Mouse (Mus musculus) activated CD4-positive, CD25-positive, alpha-beta regulatory T cell, adult 4 months (primary cell): ENCODE data around the gene Txnip. TPM values are rescaled to one million over a fixed set of nuclear protein-coding genes. Genes with fewer than 3 reads are reported as not detected.
A peak's percentile ranks its signal among the peaks of the same experiment; 100 is the strongest.
"Not testable (repeated sequence)": the region's sequence is repeated elsewhere in the genome, so short reads cannot be mapped to it uniquely, and the experiment has no call there.

ENCODE experiments used
- ATAC-seq: one replicate; pipeline ENCODE4 v1.8.0; 2017
- polyA plus RNA-seq, 2 experiments: library from polyadenylated mRNA; unstranded; fragments of 100-300 nt; shearing (Covaris generic); gene quantifications; one replicate each; pipeline ENCODE4 v1.2.1; 2017

Txnip gene
- polyA plus RNA-seq, 2 experiments from 2014 or later = 276 to 326 TPM

DNA sequence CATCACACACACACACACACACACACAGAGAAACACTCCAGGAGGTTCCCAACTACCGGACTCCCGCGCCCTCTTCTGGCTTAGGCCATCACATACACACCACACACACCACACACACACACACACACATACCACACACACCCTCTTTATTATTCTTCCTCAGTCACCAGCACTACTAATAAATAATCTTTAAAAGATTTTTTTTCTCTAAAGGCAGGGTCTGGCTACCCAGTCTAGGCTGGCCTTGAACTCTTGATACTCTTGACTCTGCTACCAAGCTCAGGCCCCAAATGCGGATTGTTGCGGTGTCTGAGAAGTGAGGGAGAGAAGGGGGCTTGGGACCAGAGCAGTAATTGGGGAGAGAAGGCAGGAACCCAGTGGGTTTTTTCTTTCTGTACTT lies 37.1 kb downstream of the Txnip start:
- ATAC-seq = no peak

DNA sequence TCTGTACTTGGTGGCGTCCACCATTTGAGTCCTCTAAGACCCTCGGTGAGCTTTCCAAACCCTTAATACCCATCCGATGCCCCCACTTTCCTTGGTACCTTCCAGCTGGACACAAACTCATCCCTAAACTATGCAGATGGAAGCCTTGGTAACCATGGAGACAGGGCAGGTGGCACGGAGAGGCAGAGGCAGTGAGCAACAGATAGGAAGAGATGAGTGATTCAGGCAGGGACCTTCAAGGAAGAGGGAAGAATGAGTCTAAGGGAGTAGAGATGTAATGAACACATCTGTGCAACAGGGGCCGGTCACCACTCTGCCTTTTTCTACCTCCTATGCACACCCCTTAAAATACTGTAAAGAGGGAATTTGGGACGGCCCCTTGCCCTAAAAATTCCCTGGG lies 37.9 kb downstream of the Txnip start:
- no peak for ATAC-seq

DNA sequence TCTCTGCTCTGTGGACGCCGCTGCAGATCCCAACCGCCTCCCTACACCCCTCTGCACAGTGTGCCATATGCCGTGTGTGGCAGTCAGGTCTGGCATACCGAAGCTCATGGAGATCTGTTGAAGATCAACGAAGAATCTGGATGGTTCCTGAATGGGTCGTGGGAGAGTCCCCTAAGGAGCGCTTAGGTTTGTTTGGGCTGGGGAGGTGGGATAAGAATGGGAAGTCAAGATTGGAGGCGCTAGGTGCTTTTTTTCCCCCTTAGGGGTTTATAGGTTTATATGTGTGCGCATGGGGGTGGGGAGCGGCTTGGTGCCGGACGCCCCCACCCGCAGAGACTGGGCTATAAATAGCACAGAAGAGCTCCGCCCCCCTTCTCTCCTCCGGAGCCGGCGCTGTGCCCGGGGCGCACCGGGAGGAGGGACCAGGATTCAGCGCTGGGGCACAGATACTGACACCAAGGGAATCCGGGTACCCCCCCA lies 38.5 kb downstream of the Txnip start, which contains the start of gene Ankrd34a:
TSS of gene Ankrd34a (plus strand) at position 409 of the 480 bp plus-strand sequence.
- no peak for ATAC-seq

DNA sequence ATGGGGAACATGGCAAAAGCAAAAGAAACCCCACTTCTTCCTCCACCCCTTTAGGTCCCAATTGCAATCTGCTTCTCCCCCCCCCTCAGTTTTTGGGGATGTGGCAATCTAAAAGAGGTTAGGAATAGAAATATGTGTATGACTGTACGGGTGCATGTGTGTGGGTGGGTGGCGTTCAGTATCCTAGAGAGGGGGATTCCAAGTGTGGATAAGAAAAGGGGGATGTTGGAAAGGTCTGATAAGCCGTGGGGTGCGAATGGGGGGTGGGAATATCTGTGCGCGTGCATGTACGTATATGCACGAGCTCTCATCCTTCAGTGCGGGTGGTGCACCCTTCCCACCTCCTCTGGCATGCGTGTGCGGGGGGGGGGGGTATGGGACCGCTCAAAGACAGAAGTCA lies 39.1 kb downstream of the Txnip start:
- no peak for ATAC-seq

DNA sequence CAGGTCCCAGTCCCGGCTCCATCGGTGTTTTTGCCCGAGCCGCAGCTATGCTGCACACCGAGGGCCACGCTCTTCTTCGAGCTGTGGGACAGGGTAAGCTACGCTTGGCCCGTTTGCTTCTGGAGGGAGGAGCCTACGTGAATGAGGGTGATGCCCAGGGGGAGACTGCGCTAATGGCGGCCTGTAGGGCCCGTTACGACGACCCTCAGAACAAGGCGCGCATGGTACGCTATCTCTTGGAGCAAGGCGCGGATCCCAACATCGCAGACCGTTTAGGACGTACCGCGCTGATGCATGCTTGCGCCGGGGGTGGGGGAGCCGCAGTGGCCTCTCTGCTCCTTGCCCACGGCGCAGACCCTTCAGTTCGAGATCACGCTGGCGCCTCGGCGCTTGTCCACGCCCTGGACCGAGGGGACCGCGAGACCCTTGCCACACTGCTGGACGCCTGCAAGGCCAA lies 39.7 kb downstream of the Txnip start:
- ATAC-seq = no peak

DNA sequence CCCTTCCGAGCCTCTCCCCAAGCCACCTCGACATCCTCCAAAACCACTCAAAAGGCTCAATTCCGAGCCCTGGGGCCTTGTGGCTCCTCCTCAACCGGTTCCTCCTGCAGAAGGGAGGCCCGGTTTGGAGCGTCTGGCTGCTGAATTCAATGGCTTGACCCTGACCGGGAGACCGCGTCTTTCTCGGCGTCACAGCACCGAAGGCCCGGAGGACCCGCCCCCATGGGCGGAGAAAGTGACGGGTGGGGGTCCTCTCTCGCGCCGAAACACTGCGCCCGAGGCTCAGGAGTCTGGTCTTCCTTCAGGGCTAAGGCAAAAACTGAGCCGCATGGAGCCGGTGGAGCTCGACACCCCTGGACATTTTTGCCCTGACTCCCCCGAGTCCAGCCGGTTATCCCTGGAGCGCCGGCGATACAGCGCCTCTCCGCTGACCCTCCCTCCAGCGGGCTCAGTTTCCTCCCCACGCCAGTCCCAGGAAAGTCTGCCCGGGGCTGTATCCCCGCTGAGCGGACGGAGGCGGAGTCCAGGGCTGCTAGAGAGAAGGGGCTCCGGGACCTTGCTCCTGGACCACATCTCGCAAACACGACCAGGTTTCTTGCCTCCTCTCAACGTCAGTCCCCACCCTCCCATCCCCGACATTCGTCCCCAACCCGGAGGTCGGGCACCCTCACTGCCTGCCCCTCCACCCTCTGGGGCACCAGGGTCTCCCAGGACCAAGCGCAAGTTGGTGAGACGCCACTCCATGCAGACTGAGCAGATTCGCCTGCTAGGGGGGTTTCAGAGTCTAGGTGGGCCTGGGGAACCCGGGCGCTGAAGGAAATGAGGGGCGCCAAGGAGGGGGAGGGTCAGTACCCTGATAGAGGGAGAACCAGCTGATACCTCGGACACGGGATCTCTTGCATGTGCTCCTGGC lies 40.7 kb downstream of the Txnip start:
- no peak for ATAC-seq

DNA sequence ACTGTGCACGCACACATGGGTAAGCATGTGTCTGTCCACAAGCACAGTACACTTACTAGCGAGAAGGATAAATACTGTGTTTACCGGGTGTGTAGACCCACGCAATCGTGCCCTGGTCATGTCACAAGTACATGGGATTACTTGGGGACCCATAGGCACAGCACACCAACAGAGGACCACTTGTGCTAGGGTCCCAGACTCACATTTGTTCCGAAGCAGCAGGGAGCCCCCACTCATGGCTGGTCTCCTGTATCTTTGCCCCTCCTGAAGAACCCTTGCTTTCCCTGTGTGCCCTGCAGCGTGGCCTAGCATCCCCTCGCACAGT lies 41.3 kb downstream of the Txnip start:
- ATAC-seq = no peak

DNA sequence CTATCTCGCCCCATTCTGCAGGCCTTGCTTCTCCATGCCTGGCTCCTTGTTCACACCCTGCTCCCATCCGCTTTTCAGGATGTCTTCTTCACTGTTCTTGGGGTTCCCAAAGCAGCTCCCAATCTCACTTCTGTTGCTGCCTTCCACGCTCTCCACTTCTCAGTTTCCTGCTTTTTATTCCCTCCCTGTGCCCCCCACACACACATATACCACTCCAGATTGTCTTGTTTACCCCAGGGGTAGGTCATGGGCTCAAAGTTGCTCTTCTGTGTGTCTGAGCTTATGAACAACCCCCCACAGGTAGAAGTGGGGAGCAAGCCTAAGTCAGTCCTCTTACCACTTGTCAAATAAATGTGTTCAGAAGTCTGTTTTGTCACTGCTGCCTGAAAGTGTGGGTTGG lies 41.7 kb downstream of the Txnip start:
- ATAC-seq = no peak

DNA sequence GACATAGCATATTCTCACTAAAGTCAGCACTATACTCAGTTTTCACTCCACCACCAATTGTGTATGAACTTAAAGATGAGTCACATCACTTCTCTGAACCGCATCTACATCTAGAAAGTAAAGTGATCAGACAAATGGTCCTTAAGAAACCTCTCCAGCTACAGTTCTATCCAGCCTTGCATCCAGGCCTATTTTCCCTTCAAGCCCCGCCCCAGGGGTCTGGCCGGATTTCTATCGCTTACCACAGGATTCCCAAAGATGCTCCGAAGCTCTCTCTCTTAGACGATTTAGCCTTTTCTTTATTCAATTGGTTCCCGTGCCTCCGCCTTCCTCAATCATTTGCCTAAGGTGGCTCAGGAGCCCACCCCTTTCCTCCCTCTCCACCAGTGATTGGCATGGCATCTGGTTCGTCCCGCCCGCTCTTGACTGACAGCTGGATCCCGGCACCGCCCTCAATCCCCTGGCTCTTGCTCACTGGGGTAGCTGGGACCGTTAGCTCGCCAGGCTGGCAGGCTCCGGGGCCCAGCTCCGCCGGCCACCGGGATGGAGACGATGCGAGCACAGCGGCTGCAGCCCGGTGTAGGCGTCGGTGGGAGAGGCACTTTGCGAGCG lies 43.0 kb downstream of the Txnip start, which contains the start of gene Lix1l:
TSS of gene Lix1l (plus strand) at position 511 of the 612 bp plus-strand sequence.
- ATAC-seq = peak; percentile 94

DNA sequence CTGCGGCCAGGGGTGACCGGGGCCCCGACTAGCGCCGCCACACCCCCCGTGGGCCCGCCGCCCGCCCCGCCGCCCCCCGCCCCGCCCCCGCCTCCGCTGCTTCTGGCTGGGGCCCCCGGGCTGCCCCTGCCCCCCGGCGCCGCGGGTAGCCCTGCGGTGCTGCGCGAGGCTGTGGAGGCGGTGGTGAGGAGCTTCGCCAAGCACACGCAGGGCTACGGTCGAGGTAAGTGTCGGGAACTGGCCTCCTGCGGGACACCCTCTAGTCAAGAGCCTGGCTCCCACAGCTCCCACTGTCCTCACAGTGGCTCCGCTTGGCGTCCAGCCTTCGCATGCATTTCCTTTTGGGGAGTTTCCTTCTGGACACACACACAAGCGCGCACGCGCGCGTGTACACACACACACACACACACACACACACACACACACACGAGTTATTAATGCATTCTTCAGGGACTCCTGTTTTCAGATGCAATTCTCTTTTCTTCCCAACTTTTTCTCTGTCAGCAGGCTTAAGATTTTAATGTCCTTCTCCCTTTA lies 43.6 kb downstream of the Txnip start:
- ATAC-seq = no peak

DNA sequence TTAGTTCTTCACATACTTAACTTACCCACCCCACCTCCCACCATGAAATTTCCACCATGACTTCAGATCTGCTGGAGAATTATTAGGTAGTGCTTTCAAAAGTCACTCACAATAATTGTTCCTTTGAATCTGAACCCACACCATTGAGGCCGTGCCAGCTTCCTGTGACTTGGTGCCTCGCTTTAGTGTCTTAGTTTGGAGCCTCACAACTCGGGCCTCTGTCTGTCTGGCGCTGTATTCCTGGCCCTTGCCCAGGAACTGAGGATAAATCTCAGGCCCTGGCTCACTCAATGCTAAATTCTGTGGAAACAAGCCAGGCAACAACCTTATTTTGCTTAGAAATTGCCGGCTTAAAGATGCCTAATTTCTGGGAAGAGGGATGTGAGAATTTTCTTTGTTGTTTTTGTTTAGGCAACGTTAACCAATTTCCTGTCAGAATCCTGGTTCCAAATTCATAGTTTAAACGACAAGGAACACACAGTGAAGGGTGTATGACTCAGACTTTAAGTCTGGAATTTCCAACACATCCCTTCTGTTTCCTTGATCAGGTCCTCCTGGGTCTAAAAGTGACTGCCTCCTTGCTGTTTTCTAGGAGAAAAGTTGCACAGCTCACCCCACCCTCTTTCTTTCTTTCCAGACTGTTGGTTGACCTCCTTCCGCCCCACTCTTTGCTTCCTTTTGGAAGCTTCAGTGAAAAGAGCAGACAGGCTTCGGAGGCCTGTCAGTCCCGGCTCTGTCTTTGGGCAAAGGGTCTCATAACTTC lies 44.4 kb downstream of the Txnip start:
- ATAC-seq = no peak

DNA sequence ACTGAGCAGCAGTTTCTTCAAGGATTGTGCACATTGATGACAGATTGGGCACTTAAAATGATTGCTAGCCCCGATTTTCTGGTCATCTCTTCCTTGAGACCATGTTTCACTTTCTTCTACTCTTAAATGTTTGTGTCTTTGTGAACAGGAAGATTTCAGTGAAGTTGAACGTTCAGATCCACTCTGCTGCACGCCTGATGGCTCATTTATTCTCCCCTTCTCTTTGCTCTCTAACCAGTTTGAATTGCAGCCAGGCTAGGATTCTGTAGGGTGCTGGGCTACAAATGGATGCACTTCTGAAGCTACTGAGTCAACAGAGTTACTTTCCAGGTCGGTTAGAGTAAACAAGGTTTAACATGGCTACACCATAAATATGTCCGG lies 44.9 kb downstream of the Txnip start:
- no peak for ATAC-seq

DNA sequence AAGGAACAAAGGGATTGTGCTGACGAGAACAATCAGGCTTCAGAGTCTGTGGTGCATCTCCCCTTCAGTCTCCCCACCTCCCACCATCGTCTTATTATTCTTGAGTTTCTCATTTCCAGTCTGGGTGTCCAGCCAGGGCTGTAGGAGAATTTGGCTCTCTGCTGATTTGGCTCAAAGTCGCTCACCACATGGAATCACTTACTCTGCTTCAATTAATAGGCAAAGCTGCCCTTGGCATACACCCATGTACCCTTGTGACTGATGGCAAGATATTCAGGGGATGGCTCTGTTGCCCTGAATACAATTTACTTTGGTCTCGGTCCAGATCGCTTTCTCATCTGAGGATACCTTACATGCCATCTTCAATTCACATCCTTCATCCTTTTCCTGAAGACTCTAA lies 45.6 kb downstream of the Txnip start:
- ATAC-seq = no peak

DNA sequence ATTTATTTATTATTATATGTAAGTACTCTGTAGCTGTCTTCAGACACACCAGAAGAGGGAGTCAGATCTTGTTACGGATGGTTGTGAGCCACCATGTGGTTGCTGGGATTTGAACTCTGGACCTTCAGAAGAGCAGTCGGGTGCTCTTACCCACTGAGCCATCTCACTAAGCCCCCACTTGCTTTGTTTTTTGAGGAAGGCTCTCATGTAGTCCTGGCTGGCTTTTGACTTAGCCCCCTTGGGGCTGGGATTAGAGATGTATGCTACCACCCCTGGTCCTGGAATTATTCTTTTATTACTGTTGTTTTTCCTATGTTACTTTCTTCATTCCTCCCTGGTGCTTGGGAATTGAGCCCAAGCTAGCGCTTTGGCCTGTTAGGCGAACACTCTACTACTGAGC lies 48.2 kb downstream of the Txnip start:
- ATAC-seq = not testable (repeated sequence)

DNA sequence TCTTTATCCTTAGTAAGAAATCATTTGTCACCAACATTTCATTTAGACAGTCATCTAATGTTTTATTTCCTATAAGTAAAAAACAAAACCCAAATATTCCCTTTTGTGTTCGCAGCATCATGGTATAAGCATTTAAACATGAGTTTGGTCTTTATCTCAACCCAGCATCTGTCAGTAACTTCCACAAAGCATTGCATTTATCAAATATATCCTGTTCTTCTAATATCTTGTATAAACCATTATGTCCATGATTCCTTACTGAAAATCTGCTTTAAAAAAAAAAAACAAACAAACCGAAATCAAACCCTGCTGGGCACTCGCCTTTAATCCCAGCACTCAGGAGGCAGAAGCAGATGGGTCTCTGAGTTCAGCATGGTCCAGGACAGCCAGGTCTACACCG lies 48.9 kb downstream of the Txnip start:
- ATAC-seq = no peak

Other genes with a start within 250 kb of the Txnip start
- gene BC107364, start 105.7 kb upstream of the Txnip start, polyA plus RNA-seq = under 1 TPM in 1 of 2 experiments, not detected in 1; 0.32 TPM
- gene Hfe2, start 32.8 kb upstream of the Txnip start, polyA plus RNA-seq = not detected
- gene Gm16253, start 19.0 kb downstream of the Txnip start, polyA plus RNA-seq = not detected
- gene Polr3gl, start 36.2 kb downstream of the Txnip start, polyA plus RNA-seq = 10 to 100 TPM; 25.1 to 35.6 TPM
- not detected for gene Ankrd34a, start 38.7 kb downstream of the Txnip start, polyA plus RNA-seq
- gene Lix1l, start 43.2 kb downstream of the Txnip start, polyA plus RNA-seq = under 1 TPM; 0.09 to 0.14 TPM
- gene Rbm8a, start 72.0 kb downstream of the Txnip start, polyA plus RNA-seq = 100 to 1,000 TPM in 1 of 2 experiments, 10 to 100 TPM in 1; 98.9 to 135 TPM
- 10 to 100 TPM; 43.5 to 45.8 TPM for gene Pex11b, start 77.4 kb downstream of the Txnip start, polyA plus RNA-seq
- gene Gm42957, start 77.5 kb downstream of the Txnip start, polyA plus RNA-seq = under 1 TPM in 1 of 2 experiments, not detected in 1; 0.09 TPM
- under 1 TPM in 1 of 2 experiments, not detected in 1; 0.12 TPM for gene Itga10, start 87.6 kb downstream of the Txnip start, polyA plus RNA-seq
- under 1 TPM in 1 of 2 experiments, not detected in 1; 0.13 TPM for gene Ankrd35, start 112.2 kb downstream of the Txnip start, polyA plus RNA-seq
- 10 to 100 TPM; 30.8 to 41.5 TPM for gene Pias3, start 138.4 kb downstream of the Txnip start, polyA plus RNA-seq
- gene Nudt17, start 150.6 kb downstream of the Txnip start, polyA plus RNA-seq = 1 to 10 TPM; 1.1 to 1.4 TPM
- 10 to 100 TPM; 67.6 to 69.6 TPM for gene Polr3c, start 169.7 kb downstream of the Txnip start, polyA plus RNA-seq
- gene Rnf115, start 169.7 kb downstream of the Txnip start, polyA plus RNA-seq = 10 to 100 TPM; 62.2 to 68.7 TPM